Mouse (Mus musculus): ENCODE results near the gene Nt5c3b.

The Nt5c3b gene

GRCm38 (mm10) chr11:100387589-100388375 is 53.8 kb downstream of the Nt5c3b start:
- DNase-seq (ENCODE audit: low read depth, low spot score) = no peak
- Histone ChIP-seq H3K27me3 (ENCODE audit: control insufficient read depth, insufficient read depth, low read length, poor library complexity, severe bottlenecking) (no peaks in the 10 kb centered on the region), H3K36me3 (ENCODE audit: control insufficient read depth, insufficient read depth, low read length, poor library complexity, severe bottlenecking) (no peaks in the 10 kb centered on the region)

GRCm38 (mm10) chr11:100387111-100387510 is 54.5 kb downstream of the Nt5c3b start:
- no peaks in the 10 kb centered on the region for H3K36me3 ChIP-seq (ENCODE audit: control insufficient read depth, insufficient read depth, low read length, poor library complexity, severe bottlenecking)
- no peaks in the 10 kb centered on the region for H3K27me3 ChIP-seq (ENCODE audit: control insufficient read depth, insufficient read depth, low read length, poor library complexity, severe bottlenecking)
- DNase-seq (ENCODE audit: low read depth, low spot score) = no peak

- DNase-seq (ENCODE audit: low read depth, low spot score) = no peak
- Histone ChIP-seq H3K27me3 (ENCODE audit: control insufficient read depth, insufficient read depth, low read length, poor library complexity, severe bottlenecking) (no peaks in the 10 kb centered on the region), H3K36me3 (ENCODE audit: control insufficient read depth, insufficient read depth, low read length, poor library complexity, severe bottlenecking) (no peaks in the 10 kb centered on the region)
Observed at GRCm38 (mm10) chr11:100386586-100386985, 55.0 kb downstream of the Nt5c3b start.

GRCm38 (mm10) chr11:100385016-100385415 is 56.6 kb downstream of the Nt5c3b start:
- no peaks in the 10 kb centered on the region for H3K36me3 ChIP-seq (ENCODE audit: control insufficient read depth, insufficient read depth, low read length, poor library complexity, severe bottlenecking)
- H3K27me3 ChIP-seq (ENCODE audit: control insufficient read depth, insufficient read depth, low read length, poor library complexity, severe bottlenecking) = no peaks in the 10 kb centered on the region
- no peak for DNase-seq (ENCODE audit: low read depth, low spot score)

GRCm38 (mm10) chr11:100382682-100383081 is 58.9 kb downstream of the Nt5c3b start:
- no peak for DNase-seq (ENCODE audit: low read depth, low spot score)
- H3K27me3 ChIP-seq (ENCODE audit: control insufficient read depth, insufficient read depth, low read length, poor library complexity, severe bottlenecking) = no peaks in the 10 kb centered on the region
- no peaks in the 10 kb centered on the region for H3K36me3 ChIP-seq (ENCODE audit: control insufficient read depth, insufficient read depth, low read length, poor library complexity, severe bottlenecking)

- no peak for DNase-seq (ENCODE audit: low read depth, low spot score)
- Histone ChIP-seq H3K36me3 (ENCODE audit: control insufficient read depth, insufficient read depth, low read length, poor library complexity, severe bottlenecking) (no peaks in the 10 kb centered on the region), H3K27me3 (ENCODE audit: control insufficient read depth, insufficient read depth, low read length, poor library complexity, severe bottlenecking) (no peaks in the 10 kb centered on the region)
Observed at GRCm38 (mm10) chr11:100379311-100379710, 62.3 kb downstream of the Nt5c3b start.

- H3K36me3 ChIP-seq (ENCODE audit: control insufficient read depth, insufficient read depth, low read length, poor library complexity, severe bottlenecking) = no peaks in the 10 kb centered on the region
- no peak for DNase-seq (ENCODE audit: low read depth, low spot score)
- no peaks in the 10 kb centered on the region for H3K27me3 ChIP-seq (ENCODE audit: control insufficient read depth, insufficient read depth, low read length, poor library complexity, severe bottlenecking)
Observed at GRCm38 (mm10) chr11:100378446-100378845, 63.2 kb downstream of the Nt5c3b start.

DNA sequence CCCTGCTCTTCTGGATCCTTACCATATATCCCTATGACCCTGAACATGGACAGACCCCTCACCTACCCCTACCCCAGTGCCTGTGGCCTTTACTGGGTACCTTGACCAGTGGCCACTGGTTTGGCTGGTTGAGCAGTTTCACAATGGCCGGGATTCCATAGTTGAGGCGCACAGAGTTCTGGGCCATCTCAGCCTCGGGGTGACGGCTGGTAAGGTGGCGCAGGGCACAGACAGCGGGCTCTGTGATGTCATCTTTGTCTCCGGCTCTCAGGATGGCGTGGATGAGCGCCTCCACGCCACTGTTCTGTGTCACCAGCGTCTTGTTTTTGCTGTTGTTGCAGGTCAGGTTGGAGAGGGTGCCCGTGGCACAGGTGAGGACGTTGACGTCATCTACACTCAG is 63.6 kb downstream of the Nt5c3b start:
- Histone ChIP-seq H3K27me3 (ENCODE audit: control insufficient read depth, insufficient read depth, low read length, poor library complexity, severe bottlenecking) (no peaks in the 10 kb centered on the region), H3K36me3 (ENCODE audit: control insufficient read depth, insufficient read depth, low read length, poor library complexity, severe bottlenecking) (no peaks in the 10 kb centered on the region)
- no peak for DNase-seq (ENCODE audit: low read depth, low spot score)

DNA sequence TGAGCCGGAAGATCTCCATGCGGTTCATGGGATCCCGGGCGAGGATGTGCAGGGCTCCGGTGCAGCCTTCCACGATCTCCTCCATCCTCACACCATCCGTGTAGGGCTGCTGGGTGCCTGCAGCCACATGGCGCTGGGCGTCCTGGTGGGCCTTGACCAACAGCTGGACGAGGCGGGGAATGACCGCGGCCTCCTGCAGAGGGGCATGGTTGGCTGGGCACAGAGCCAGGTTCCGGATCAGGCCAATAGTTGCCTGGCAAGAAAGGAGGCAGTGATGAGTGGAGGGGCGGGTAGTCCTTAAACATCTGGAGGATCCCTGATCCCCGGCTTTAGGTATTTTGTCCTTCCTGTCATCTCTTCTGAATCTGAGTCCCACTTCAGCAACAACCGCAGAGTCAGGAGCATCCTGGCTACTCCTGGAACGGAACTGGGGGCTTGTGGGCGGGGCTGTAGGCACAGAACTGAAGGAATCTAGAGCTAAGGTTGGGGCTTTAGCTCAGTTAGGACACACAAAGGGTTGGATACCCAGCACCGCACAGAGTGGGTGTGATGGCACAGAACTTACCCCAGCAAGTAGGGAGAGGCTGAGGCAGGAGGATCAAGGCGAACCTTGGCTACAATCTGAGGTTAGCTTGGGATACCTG is 64.7 kb downstream of the Nt5c3b start:
- DNase-seq (ENCODE audit: low read depth, low spot score) = no peak
- Histone ChIP-seq H3K36me3 (ENCODE audit: control insufficient read depth, insufficient read depth, low read length, poor library complexity, severe bottlenecking) (no peaks in the 10 kb centered on the region), H3K27me3 (ENCODE audit: control insufficient read depth, insufficient read depth, low read length, poor library complexity, severe bottlenecking) (no peaks in the 10 kb centered on the region)

DNA sequence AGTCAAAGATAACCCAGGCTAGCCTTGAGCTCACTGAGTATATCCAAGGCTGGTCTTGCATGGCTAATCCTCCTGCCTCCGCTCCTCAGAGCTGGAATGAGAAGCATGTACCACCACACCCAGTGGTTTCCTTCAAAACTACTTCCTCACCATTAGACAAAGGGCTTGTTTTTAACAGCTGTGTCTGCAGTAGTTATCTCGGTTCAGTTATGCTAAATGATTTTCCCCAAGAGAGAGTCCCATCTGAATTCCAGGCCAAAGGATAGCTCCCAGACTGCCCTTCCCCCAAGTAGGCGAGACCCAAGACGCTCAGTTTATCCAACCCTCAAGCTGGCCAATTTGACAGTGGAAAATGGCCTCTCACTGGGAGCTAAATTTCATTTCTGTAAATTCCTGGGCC is 65.6 kb downstream of the Nt5c3b start:
- no peak for DNase-seq (ENCODE audit: low read depth, low spot score)
- Histone ChIP-seq H3K27me3 (ENCODE audit: control insufficient read depth, insufficient read depth, low read length, poor library complexity, severe bottlenecking) (no peaks in the 10 kb centered on the region), H3K36me3 (ENCODE audit: control insufficient read depth, insufficient read depth, low read length, poor library complexity, severe bottlenecking) (no peaks in the 10 kb centered on the region)

- Histone ChIP-seq H3K36me3 (ENCODE audit: control insufficient read depth, insufficient read depth, low read length, poor library complexity, severe bottlenecking) (no peaks in the 10 kb centered on the region), H3K27me3 (ENCODE audit: control insufficient read depth, insufficient read depth, low read length, poor library complexity, severe bottlenecking) (no peaks in the 10 kb centered on the region)
- no peak for DNase-seq (ENCODE audit: low read depth, low spot score)
Observed at GRCm38 (mm10) chr11:100375127-100375526, 66.5 kb downstream of the Nt5c3b start.
